Mouse (Mus musculus): ENCODE measurements around the gene Dlx5.

Dlx5 gene

GRCm38 (mm10) chr6:6877981-6878840, 3.7 kb downstream of the Dlx5 start:
- in situ Hi-C loops (cut with MboI; ENCODE audit: low pct_unique_long_range_greater_than_20kb in 1 of 2, low sequenced_read_pairs in 2 of 2, unreplicated experiment in 1 of 2): loop anchor here (25.0 kb wide), 4 partner anchors 591 to 1241 kb away; no protein-coding TSS in a partner anchor

DNA sequence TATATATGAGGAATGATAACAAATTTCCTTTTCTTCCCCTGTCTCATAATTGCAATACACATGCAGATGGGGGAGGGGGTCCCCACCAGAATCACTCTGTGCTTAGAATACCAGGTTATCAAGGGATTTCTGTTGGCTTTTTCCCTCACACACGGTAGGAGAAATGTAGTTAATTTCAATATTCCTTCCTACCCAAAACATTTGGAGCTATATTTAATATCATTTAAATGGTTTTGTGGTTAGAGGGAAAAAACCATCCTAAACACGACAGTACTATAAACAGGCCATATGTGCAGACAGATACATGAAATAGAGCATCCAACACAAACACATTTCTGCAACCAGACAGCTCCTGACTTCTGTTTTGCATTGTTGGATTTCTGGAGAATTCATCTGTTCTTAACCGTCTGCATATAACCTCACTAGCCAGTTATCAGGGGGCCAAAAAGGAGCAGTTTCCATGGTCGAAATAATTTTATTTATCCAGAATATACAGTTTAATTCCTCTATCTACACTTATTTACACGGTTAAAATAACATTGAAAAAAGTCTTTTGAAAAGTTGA, 4.5 kb downstream of the Dlx5 start:
- in situ Hi-C loops (cut with MboI; ENCODE audit: low pct_unique_long_range_greater_than_20kb in 1 of 2, low sequenced_read_pairs in 2 of 2, unreplicated experiment in 1 of 2): loop anchor here (25.0 kb wide), 4 partner anchors 590 to 1240 kb away; no protein-coding TSS in a partner anchor

DNA sequence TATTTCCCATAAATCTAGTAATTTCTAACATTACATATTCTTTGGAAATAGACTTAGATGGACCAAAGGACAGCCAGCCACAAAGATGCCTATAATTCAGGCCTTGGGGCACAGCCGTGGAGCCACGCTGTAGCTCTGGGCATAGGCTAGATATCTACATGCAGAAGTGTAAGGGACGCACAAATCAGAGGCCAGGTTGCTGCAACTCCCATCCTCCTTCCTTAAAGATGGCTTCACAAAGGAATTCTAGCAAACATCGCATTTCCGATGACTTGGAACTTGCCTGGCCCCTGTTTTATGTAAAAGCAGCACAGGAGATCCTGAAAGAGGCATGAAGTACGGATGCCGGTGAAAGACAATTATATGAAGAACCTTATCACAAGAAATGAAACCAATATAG, 5.2 kb downstream of the Dlx5 start:
- in situ Hi-C loops (cut with MboI; ENCODE audit: low pct_unique_long_range_greater_than_20kb in 1 of 2, low sequenced_read_pairs in 2 of 2, unreplicated experiment in 1 of 2): loop anchor here (25.0 kb wide), 4 partner anchors 589 to 1239 kb away; no protein-coding TSS in a partner anchor

DNA sequence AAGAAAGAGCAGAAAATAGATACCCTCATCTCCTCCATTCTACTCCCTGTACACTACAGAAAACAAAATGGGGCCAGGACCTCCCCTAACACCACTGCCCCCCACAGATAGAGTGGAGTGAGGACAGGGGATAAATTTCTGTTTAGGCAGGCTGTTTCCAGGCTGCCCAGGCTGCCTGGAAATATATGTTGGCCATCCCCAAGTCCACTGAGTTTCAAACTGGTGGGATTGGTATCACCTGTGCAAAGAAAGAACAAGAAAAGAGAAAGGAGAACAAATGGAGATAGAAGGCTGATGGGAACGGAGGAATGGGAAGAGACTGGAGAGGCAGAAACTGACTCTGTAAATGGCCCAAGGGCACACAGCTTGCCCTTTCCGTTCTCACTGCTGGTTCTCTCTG, 5.7 kb downstream of the Dlx5 start:
- in situ Hi-C loops (cut with MboI; ENCODE audit: low pct_unique_long_range_greater_than_20kb in 1 of 2, low sequenced_read_pairs in 2 of 2, unreplicated experiment in 1 of 2): loop anchor here (25.0 kb wide), 4 partner anchors 589 to 1239 kb away; no protein-coding TSS in a partner anchor

DNA sequence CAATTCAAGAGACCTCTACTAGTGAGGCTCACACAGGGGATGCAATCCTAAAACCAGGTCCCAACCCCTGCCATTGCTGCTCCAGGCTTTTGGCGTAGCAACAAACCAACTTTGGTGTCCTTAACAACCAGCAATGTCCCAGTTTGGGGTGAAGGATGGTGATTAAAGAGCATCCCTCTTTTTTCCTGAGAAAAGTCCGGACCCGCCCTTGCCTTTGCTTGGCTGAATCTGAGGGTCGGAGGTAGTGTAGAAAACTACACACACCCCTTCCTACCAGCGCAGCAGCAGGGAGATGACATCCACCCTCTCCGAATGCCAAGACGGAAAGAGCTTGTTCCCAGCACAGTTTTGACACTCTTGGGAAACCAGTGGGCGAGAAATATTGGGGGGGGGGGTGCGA, 6.2 kb downstream of the Dlx5 start:
- in situ Hi-C loops (cut with MboI; ENCODE audit: low pct_unique_long_range_greater_than_20kb in 1 of 2, low sequenced_read_pairs in 2 of 2, unreplicated experiment in 1 of 2): loop anchor here (25.0 kb wide), 4 partner anchors 588 to 1238 kb away; no protein-coding TSS in a partner anchor

GRCm38 (mm10) chr6:6875136-6875535, 6.7 kb downstream of the Dlx5 start:
- in situ Hi-C loops (cut with MboI; ENCODE audit: low pct_unique_long_range_greater_than_20kb in 1 of 2, low sequenced_read_pairs in 2 of 2, unreplicated experiment in 1 of 2): loop anchor here (25.0 kb wide), 4 partner anchors 588 to 1238 kb away; no protein-coding TSS in a partner anchor

DNA sequence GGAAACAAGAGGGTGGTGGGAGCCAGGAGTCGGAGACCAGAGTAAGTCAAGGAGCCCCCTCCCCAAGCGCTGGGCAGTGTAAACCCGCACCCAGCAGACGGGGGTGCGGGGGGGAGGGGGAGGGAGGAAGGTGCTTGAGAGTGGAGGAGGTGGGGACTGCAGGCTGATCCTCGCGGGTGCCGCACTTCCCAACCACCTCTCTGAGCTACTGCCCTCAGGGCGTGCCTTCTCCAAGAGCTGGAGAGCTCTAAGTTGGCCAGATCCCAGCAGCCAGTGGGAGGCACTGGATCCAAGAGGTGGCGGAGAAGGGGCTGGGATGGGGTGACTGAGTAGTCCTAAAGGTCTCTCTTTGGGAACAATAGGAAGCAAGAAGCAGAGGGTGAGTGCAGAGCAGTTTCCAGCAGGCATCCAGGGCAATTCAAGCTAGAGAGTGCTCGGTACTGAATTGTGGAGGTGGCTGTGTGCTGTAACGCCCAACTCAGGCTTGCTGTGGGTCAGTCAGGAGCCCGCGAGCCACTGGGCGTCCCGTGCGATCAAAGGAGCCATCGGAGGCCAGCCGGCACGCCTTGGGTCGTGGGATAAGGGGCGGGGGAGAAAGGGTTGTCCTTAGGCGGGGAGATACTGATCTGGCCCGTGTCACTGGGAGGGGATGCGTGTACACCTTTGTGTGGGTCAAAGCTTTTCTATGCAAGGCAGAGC, 7.7 kb downstream of the Dlx5 start:
- in situ Hi-C loops (cut with MboI; ENCODE audit: low pct_unique_long_range_greater_than_20kb in 1 of 2, low sequenced_read_pairs in 2 of 2, unreplicated experiment in 1 of 2): loop anchor here (25.0 kb wide), 3 partner anchors 587 to 862 kb away; no protein-coding TSS in a partner anchor

DNA sequence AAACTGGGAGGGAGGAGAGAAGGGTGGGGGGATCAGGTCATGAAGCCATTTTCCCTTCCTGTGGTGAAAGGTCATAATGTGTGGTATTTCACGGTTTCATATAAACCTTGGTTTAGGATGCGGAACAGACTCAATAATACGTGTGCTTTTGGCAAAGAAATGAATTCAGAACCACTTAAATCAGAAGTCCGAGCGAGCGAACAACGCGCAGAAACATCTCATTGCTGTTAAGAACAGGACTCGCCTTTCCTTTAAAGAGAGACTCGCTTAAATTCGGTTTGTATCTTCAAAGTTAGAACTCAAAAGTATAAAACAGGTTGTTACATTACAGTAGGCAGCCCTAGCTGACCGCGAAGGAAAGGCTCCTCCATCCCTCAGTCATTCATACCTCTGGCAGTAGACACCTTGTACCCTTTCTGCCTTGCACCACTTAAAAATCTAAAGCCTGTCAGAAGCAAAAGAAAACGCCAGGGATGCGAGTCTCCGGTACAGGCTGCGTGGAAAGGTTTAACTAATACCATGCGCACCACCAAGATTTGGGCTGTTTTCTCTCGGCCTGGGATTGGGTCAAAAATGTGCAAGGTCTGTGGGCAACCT, 8.3 kb downstream of the Dlx5 start:
- in situ Hi-C loops (cut with MboI; ENCODE audit: low pct_unique_long_range_greater_than_20kb in 1 of 2, low sequenced_read_pairs in 2 of 2, unreplicated experiment in 1 of 2): loop anchor here (25.0 kb wide), 3 partner anchors 586 to 861 kb away; no protein-coding TSS in a partner anchor

DNA sequence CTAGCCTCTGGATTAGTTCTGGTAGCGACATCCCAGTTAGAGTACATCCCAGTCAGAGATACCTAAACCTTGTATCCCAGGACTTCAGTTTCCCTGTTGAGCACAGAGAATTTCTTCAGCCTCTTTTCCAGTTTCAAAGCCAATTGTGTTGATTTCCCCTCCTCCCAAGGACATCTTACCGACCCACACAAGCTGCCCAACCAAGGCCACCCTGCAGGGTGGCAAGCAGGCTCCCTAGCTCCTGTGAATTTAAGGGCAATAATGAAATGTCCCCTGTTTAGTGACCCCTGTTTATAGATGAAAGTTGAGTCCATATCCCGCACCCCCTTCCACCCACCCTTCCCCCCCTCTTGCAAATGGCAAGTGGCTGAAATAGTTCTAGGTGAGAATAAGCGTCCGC, 9.0 kb downstream of the Dlx5 start:
- in situ Hi-C loops (cut with MboI; ENCODE audit: low pct_unique_long_range_greater_than_20kb in 1 of 2, low sequenced_read_pairs in 2 of 2, unreplicated experiment in 1 of 2): loop anchor here (25.0 kb wide), 3 partner anchors 586 to 861 kb away; no protein-coding TSS in a partner anchor

GRCm38 (mm10) chr6:6871692-6872091, 10.2 kb downstream of the Dlx5 start:
- in situ Hi-C loops (cut with MboI; ENCODE audit: low pct_unique_long_range_greater_than_20kb in 1 of 2, low sequenced_read_pairs in 2 of 2, unreplicated experiment in 1 of 2): loop anchor here (25.0 kb wide), 3 partner anchors 584 to 859 kb away; no protein-coding TSS in a partner anchor

GRCm38 (mm10) chr6:6870876-6871420, 10.9 kb downstream of the Dlx5 start:
- in situ Hi-C loops (cut with MboI; ENCODE audit: low pct_unique_long_range_greater_than_20kb in 1 of 2, low sequenced_read_pairs in 2 of 2, unreplicated experiment in 1 of 2): loop anchor here (25.0 kb wide), 3 partner anchors 584 to 859 kb away; no protein-coding TSS in a partner anchor

- in situ Hi-C loops (cut with MboI; ENCODE audit: low pct_unique_long_range_greater_than_20kb in 1 of 2, low sequenced_read_pairs in 2 of 2, unreplicated experiment in 1 of 2): loop anchor here (25.0 kb wide), 3 partner anchors 583 to 858 kb away; no protein-coding TSS in a partner anchor
Observed at GRCm38 (mm10) chr6:6869961-6870800, 11.7 kb downstream of the Dlx5 start.

DNA sequence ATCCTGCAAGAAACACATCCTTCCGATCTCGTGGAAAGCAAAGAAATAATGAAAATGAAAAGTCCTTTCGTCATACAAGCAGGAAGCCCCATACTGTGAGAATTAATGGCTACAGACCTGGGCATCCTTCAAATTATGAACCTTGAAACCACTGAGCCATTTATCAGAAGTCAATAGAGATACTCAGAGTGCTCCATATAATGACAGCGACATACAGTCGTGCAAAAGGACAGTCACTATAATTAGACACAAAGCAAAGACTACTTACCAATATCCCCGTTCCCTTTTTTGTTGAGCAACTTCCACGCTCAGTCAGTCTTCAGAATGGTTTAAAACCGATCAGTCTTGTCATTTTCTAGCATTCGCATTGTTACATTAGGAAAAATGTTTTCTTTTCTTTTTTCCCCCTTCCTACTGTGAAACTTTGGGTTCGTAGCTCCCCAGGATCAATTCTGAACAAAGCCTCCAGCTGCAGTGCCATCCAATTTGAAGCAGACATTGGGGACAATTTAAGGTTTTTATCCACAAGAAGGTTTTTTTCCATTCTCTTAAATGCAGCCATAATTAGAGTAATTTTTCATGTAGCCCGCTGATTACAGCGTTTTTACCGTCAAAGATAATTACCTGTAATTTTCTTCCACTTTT, 12.7 kb downstream of the Dlx5 start:
- in situ Hi-C loops (cut with MboI; ENCODE audit: low pct_unique_long_range_greater_than_20kb in 1 of 2, low sequenced_read_pairs in 2 of 2, unreplicated experiment in 1 of 2): loop anchor here (25.0 kb wide), 3 partner anchors 582 to 857 kb away; no protein-coding TSS in a partner anchor

DNA sequence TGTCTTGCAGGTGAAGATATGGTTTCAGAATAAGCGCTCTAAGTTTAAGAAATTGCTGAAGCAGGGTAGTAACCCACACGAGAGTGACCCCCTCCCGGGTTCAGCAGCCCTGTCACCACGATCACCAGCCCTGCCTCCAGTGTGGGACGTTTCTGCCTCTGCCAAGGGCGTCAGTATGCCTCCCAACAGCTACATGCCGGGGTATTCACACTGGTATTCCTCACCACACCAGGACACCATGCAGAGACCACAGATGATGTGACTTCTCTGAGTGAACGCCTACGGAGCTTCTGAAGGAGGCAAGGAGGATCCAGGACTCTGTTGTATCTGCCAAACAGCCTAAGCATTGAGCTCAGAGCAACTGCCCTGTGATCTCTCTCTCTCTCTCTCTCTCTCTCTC, 14.9 kb downstream of the Dlx5 start:
- in situ Hi-C loops (cut with MboI; ENCODE audit: low pct_unique_long_range_greater_than_20kb in 1 of 2, low sequenced_read_pairs in 2 of 2, unreplicated experiment in 1 of 2): loop anchor here (25.0 kb wide), 3 partner anchors 580 to 855 kb away; no protein-coding TSS in a partner anchor

DNA sequence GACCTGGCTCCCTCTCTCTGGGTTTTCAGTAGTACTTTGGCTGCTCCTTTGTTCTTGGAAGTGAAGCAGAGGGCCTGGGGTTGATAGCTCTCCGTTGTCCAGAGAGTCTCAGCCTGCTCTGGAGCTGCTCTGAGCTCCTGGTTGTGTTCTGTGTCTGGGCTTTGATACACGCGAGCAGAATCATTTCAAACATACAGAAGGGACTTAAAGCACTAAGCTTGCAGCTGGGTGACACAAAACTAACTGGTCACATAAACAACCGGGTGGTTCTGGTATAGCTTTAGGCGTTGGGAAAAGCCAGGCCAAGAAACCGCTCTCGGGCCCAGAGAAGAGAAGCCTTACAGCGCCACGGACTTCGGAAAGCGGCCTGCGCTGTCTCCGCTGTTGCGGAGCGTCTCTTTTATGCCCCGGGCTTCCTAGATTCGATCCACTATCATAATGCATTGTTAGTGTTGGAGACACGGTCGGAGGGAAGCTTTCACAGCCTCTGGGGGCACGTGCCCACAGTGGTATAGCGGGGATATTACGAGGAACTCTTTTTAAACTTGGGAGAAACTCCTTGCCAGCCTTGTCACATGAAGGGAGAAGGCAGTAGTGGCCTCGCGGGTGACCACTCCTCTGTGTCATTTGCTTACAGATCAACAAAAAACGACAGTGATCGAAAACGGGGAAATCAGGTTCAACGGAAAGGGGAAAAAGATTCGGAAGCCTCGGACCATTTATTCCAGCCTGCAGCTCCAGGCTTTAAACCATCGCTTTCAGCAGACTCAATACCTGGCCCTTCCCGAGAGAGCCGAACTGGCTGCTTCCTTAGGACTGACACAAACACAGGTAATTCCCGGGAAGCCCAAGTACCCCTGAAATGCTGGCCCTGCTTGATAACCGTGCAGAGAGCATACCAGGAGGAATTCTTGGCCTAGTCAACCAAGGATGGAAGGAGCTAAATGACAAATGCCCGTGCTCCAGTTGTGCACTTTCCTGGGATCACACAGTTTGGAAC, 17.1 kb downstream of the Dlx5 start:
- in situ Hi-C loops (cut with MboI; ENCODE audit: low pct_unique_long_range_greater_than_20kb in 1 of 2, low sequenced_read_pairs in 2 of 2, unreplicated experiment in 1 of 2): loop anchor here (25.0 kb wide), 3 partner anchors 577 to 852 kb away; no protein-coding TSS in a partner anchor

Data from mouse embryonic stem cell (cell line).